Mouse (Mus musculus) heart, postnatal 0 days (tissue): Measurements from ENCODE around the gene Tpk1.

Experiments
- CTCF ChIP-seq: IDR thresholded peaks from 2 replicates; pipeline ENCODE4 v1.5.1; 2016; ENCODE audit warnings: antibody characterized with exemption, control low read depth, low read depth
- EP300 ChIP-seq: IDR thresholded peaks from 2 replicates; pipeline ENCODE4 v1.6.1; 2016; ENCODE audit warnings: antibody characterized with exemption, low read depth

DNA sequence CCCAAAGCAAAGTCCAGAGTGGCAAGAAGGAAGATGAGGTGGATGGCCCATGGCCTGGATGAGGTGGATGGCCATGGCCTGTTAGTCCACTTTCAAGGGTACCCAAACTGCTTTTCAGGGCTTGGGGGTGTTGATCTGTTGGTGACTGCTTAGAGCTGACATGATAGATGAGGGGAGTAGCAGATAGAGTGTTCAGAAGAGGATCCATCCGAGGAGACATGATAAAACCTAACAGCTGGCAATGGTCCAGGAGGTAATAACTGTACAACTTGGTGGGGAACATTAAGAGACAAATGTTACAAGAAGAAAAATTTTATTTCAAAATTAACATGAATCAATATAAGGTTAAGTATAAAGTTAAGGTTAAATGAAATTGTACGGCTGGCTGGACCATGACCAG, 4.9 kb upstream of the Tpk1 start:
- TF ChIP-seq CTCF (no peak), EP300 (no peak)
